Mouse (Mus musculus): ENCODE measurements around the gene Antxr2. TPM values are rescaled to one million over a fixed set of nuclear protein-coding genes. Genes with fewer than 3 reads are reported as not detected.

Antxr2 gene
- total and polyA plus RNA-seq, 2 experiments from 2014 or later = 2.7 to 9.2 TPM

DNA sequence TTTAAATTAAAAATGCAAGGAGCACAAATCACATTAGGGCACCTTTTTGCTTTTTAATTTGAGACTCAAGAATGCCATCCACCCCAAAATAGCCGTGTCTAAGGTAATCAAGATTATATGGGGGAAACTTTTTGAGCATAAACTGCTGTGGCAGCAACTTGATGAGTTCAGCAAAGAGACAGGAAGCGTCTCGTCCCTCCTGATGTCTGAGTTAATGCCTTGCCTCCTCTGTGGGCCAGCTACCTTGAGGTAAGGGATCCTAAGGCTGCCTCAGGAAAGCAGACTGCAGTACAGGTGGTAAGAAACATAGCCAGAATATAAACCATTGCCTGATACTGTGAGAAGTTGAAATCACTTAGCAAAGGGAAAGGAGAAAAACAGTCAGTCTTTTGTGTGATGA, 71.8 kb downstream of the Antxr2 start:
- no peak for TF ChIP-seq CTCF (IDR thresholded peaks at IDR 0.05; ENCODE audit: low read depth)
- Histone ChIP-seq H3K36me3 (ENCODE audit: insufficient read depth, low read length) (no peaks in the 10 kb centered on the region), H3K9ac (replicated peaks; ENCODE audit: low read length) (no peak overlapping the region), H3K27me3 (ENCODE audit: insufficient read depth, low read length) (no peaks in the 10 kb centered on the region), H3K4me2 (ENCODE audit: low read depth, low read length) (no peak overlapping the region), H3K4me1 (ENCODE audit: insufficient read depth, low read length) (no peaks in the 10 kb centered on the region), H3K27ac (no peak overlapping the region), H3K9me3 (ENCODE audit: low read length) (no peaks in the 10 kb centered on the region), H3K4me3 (ENCODE audit: low read length) (no peak overlapping the region)
- 72% methylated on average over 3 of the region's 3 CpGs for WGBS
- DNase-seq (ENCODE audit: low spot score) = no peak
- no peak for ATAC-seq

DNA sequence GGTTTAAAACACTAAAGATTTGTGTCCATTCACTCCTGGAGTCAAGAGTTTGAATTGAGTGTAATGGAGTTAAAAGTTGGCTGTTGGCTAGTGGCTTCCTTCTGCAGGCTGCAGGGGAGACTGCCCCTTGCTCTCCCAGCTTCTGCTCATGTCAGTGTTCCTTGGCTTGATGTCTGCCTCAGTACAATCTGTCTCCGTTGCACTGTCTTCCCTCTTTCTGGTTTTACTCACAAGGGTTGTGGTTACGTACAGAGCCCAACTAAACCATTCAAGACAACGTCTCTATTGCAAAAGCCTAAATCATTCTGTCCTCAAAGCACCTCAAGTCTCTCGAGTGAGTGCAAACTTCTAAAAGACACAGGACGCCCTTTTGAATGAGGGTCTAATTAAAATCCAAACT, 73.3 kb downstream of the Antxr2 start:
- no peak for TF ChIP-seq CTCF (IDR thresholded peaks at IDR 0.05; ENCODE audit: low read depth)
- DNase-seq (ENCODE audit: low spot score) = no peak
- 84% methylated on average over 5 of the region's 5 CpGs for WGBS
- Histone ChIP-seq H3K4me1 (ENCODE audit: insufficient read depth, low read length) (no peaks in the 10 kb centered on the region), H3K9me3 (ENCODE audit: low read length) (no peaks in the 10 kb centered on the region), H3K36me3 (ENCODE audit: insufficient read depth, low read length) (no peaks in the 10 kb centered on the region), H3K27ac (no peak overlapping the region), H3K9ac (replicated peaks; ENCODE audit: low read length) (no peak overlapping the region), H3K27me3 (ENCODE audit: insufficient read depth, low read length) (no peaks in the 10 kb centered on the region), H3K4me2 (ENCODE audit: low read depth, low read length) (no peak overlapping the region), H3K4me3 (ENCODE audit: low read length) (no peak overlapping the region)
- ATAC-seq = no peak

DNA sequence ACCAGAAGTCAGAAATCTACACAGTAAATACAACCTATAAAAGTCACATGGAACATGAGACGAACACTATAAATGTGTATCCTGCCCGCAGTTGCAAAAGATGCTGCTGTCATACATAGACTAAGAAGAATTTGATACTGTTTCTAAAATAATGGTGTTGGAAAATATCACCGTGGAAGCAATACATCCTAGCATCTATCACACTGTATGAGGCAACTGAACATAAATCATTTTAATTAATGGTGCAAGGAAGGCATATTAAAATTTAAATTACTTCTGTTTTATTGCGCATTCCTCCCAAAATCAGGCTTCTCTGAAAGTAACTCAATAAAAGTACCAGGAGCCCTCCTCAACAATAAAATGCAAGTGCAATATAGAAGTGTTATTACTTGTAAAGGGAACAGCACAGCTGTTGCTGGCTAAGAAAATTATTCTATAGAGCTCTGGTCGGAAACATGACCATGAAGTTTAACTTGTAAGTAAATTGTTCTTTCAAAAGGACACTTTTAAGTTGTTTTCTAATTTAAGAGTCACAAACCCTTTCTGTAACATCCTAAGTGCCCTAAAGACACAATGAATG, 76.6 kb downstream of the Antxr2 start:
- no peak overlapping the region for H3K4me3 ChIP-seq (ENCODE audit: low read length)
- ATAC-seq = no peak

DNA sequence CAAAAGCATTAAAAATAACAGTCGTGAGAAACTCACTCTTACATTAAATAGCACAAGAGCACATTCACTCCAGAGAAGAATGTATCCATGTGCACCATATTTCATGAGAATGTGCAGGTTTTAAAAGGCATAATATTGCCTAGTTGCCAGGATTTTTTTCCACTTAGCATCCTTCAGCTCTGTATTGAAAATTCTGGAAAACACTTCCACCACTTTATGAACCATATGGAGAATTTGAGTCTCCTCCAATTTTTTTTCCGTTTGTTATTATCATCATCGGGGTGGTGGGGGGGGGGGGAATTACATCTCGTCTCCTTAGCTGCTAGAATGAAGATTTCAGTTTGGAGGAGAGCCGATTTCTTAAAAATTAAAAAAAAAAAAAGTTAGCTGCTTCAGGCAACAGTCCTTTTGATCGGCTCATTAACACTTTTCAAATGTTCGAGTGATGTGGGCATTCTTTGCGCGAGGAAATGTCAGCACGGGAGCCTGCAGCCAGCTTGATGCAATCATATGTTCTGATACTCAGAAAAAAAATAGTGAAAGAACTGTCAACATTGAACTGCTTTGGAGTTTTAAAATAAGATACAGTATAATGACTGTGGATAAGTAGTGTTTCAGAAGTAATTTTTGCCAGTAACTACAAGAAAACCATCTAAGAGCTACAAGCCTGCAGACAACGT, 77.5 kb downstream of the Antxr2 start:
- no peak overlapping the region for H3K27ac ChIP-seq
- H3K9ac ChIP-seq (replicated peaks; ENCODE audit: low read length) = no peak overlapping the region
- no peak overlapping the region for H3K4me3 ChIP-seq (ENCODE audit: low read length)
- H3K4me2 ChIP-seq (ENCODE audit: low read depth, low read length) = peak overlapping the region; percentile 13; the same call in 1 of the 2 replicates
- H3K27me3 ChIP-seq (ENCODE audit: insufficient read depth, low read length) = no peaks in the 10 kb centered on the region
- no peaks in the 10 kb centered on the region for H3K36me3 ChIP-seq (ENCODE audit: insufficient read depth, low read length)
- no peaks in the 10 kb centered on the region for H3K9me3 ChIP-seq (ENCODE audit: low read length)
- TF ChIP-seq CTCF (IDR thresholded peaks at IDR 0.05; ENCODE audit: low read depth) = no peak
- 44% methylated on average over 11 of the region's 11 CpGs for WGBS
- no peak for ATAC-seq
- no peaks in the 10 kb centered on the region for H3K4me1 ChIP-seq (ENCODE audit: insufficient read depth, low read length)
- peak; percentile 11 for DNase-seq (ENCODE audit: low spot score)

More for the DNA sequence above, 76.6 kb downstream of the Antxr2 start:
- H3K4me2 ChIP-seq (ENCODE audit: low read depth, low read length) = no peak overlapping the region
- H3K27ac ChIP-seq = no peak overlapping the region
- no peaks in the 10 kb centered on the region for H3K4me1 ChIP-seq (ENCODE audit: insufficient read depth, low read length)
- 83% methylated on average over 5 of the region's 5 CpGs for WGBS
- no peak overlapping the region for H3K9ac ChIP-seq (replicated peaks; ENCODE audit: low read length)
- no peaks in the 10 kb centered on the region for H3K36me3 ChIP-seq (ENCODE audit: insufficient read depth, low read length)
- H3K9me3 ChIP-seq (ENCODE audit: low read length) = no peaks in the 10 kb centered on the region
- DNase-seq (ENCODE audit: low spot score) = no peak
- TF ChIP-seq CTCF (IDR thresholded peaks at IDR 0.05; ENCODE audit: low read depth) = no peak
- H3K27me3 ChIP-seq (ENCODE audit: insufficient read depth, low read length) = no peaks in the 10 kb centered on the region

DNA sequence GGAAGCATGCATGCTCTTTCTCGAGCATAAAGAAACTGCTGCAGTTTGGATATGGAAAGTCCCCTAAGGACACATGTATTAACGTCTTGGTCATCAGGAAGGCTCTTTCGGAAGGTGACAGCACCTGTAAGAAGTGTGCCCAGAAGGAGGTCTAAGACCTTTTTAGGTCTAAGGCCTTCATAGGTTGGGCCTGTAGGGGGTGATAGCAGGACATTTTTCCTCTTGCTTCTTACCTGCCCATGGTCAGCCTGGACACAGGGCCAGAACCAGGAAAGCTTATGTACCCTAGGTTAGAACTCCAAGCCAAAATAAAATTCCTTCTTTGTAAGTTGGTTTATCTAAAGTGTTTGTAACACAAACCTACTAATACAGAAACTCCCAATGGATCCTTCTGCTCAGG, 83.6 kb downstream of the Antxr2 start:
- H3K9me3 ChIP-seq (ENCODE audit: low read length) = no peaks in the 10 kb centered on the region
- no peak overlapping the region for H3K4me2 ChIP-seq (ENCODE audit: low read depth, low read length)
- no peak for DNase-seq (ENCODE audit: low spot score)
- ATAC-seq = no peak
- no peak for TF ChIP-seq CTCF (IDR thresholded peaks at IDR 0.05; ENCODE audit: low read depth)
- no peak overlapping the region for H3K4me3 ChIP-seq (ENCODE audit: low read length)
- no peak overlapping the region for H3K9ac ChIP-seq (replicated peaks; ENCODE audit: low read length)
- no peaks in the 10 kb centered on the region for H3K4me1 ChIP-seq (ENCODE audit: insufficient read depth, low read length)
- H3K27me3 ChIP-seq (ENCODE audit: insufficient read depth, low read length) = no peaks in the 10 kb centered on the region
- H3K27ac ChIP-seq = no peak overlapping the region
- H3K36me3 ChIP-seq (ENCODE audit: insufficient read depth, low read length) = no peaks in the 10 kb centered on the region
- WGBS = 70% methylated on average over 3 of the region's 3 CpGs

DNA sequence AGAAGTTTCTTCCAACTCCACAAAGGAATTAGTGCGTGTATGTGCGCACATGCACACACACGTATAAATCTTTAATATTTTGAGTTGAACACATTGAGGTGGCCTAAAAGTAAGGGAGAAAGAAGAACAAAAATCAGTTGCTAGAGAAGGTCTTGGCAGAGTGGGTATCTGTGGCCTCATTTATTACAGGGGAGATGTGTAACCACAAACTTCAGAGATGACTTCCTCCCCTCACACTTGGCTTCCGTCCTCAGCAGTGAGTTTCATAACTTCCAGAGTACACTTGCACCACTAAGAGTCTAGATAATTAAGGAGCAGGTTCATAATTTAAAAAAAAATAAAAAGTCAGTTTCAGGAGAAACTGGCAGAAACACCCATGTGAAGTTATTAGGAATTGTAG, 84.6 kb downstream of the Antxr2 start:
- Histone ChIP-seq H3K27ac (no peak overlapping the region), H3K9ac (replicated peaks; ENCODE audit: low read length) (no peak overlapping the region), H3K4me1 (ENCODE audit: insufficient read depth, low read length) (no peaks in the 10 kb centered on the region), H3K4me2 (ENCODE audit: low read depth, low read length) (no peak overlapping the region), H3K36me3 (ENCODE audit: insufficient read depth, low read length) (no peaks in the 10 kb centered on the region), H3K4me3 (ENCODE audit: low read length) (no peak overlapping the region), H3K9me3 (ENCODE audit: low read length) (no peaks in the 10 kb centered on the region), H3K27me3 (ENCODE audit: insufficient read depth, low read length) (no peaks in the 10 kb centered on the region)
- 95% methylated on average over 4 of the region's 4 CpGs for WGBS
- ATAC-seq (no peak), DNase-seq (ENCODE audit: low spot score) (no peak)
- no peak for TF ChIP-seq CTCF (IDR thresholded peaks at IDR 0.05; ENCODE audit: low read depth)
